Mouse (Mus musculus) ES-Bruce4 (cell line): ENCODE results near the gene Ccl5.

ENCODE experiments used
- CTCF ChIP-seq: IDR thresholded peaks from one replicate; pipeline ENCODE4 v1.8.1; 2011; ENCODE audit warnings: low read depth, low read length
- EP300 ChIP-seq: IDR thresholded peaks from 2 replicates; pipeline ENCODE4 v1.6.1; 2011; ENCODE audit warnings: low read depth, low read length; ENCODE audit not compliant: insufficient read depth
- POLR2A ChIP-seq: IDR thresholded peaks from one replicate; pipeline ENCODE4 v1.8.1; 2011; ENCODE audit warnings: low read length; ENCODE audit not compliant: insufficient read depth

- TF ChIP-seq POLR2A (no peak), CTCF (no peak), EP300 (no peak)
Measured at GRCm38 (mm10) chr11:83534609-83535423, 4.5 kb upstream of the Ccl5 start.
